Mouse (Mus musculus) large intestine, adult 2 months (tissue): ENCODE data around the gene Olfr812. TPM values are rescaled to one million over a fixed set of nuclear protein-coding genes. Genes with fewer than 3 reads are reported as not detected.
"Not testable (repeated sequence)": the region's sequence is repeated elsewhere in the genome, so short reads cannot be mapped to it uniquely, and the experiment has no call there.

Experiments used
- DNase-seq: peaks from one replicate; pipeline ENCODE4 v3.0.0-alpha.2; 2012; ENCODE audit warnings: low read depth, low spot score
- WGBS: fragments of 180-500 bp; shearing (Covaris S2); methylation state at CpG from one replicate; pipeline ENCODE4 v1.1.7; 2018; 5-methylcytosine and 5-hydroxymethylcytosine counted together
- polyA plus RNA-seq: library from polyadenylated mRNA; depleted of rRNA; stranded (reverse); fragments of >200 nt; gene quantifications from 2 replicates; pipeline ENCODE4 v1.2.3, GENCODE M21; 2012; rRNA removed

The Olfr812 gene
- not detected in 2 replicates for polyA plus RNA-seq

DNA sequence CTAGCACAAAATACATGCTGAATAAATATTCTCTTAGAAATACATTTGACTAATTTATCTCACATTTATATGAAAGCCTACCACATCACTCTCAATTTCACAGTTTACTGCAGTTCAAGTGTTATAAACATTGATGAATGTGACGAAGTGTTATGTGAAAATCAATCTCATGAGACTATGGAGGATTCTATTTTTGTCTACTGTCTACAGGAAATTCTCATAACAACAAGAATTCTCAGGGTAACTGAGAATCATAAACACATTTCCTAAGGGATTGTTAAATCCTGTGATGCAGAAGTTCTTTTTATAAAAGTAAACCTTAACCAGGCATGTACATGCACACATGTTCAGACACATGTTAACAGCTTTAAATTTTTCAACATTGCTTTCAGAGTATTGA is at the start of gene Olfr812:
Olfr812 (minus strand) TSS at position 101 of the 400 bp plus-strand sequence.
- WGBS = 24% methylated on average over 1 of the region's 1 CpGs
- DNase-seq = no peak

DNA sequence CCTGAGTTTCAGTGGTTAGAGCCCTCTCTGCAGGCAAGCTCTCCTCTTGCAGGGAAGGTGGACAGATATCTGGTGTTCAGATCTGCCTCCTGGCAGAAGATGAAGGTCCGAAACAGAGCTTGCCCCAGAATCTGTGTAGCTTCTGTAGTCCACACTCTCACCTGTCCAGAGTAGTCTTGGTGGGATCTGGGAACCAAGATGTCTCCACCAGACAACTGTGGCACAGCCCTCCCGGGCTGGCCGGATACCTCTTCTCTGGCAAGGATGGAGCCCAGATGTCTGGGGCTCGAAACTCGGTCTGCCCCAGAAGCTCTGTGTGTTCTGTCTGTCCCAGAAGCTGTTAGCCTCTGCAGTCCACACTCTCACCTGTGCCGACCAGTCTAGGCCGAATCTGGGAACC is 40.0 kb upstream of the Olfr812 start:
- 92% methylated on average over 7 of the region's 7 CpGs for WGBS
- DNase-seq = no peak

DNA sequence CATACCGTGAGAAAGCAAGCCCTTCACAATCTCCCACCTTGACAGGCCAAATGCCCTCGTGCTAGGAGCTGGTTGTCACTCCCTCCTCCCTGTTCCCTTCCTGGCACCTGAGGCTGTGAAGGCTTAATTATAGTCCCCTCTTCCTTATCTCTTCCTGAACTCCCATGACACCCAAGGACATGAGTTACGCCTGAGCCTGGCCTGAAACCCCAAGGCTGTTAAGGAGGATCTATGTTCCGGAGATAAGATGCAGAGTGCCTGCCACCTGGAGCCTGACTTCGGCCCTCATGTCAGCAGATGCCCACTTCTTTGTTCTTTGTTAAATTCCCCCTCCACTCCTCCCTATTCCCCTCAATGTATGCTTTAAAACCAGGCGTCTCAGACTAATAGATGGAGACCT is 39.6 kb upstream of the Olfr812 start:
- 70% methylated on average over 6 of the region's 6 CpGs for WGBS

DNA sequence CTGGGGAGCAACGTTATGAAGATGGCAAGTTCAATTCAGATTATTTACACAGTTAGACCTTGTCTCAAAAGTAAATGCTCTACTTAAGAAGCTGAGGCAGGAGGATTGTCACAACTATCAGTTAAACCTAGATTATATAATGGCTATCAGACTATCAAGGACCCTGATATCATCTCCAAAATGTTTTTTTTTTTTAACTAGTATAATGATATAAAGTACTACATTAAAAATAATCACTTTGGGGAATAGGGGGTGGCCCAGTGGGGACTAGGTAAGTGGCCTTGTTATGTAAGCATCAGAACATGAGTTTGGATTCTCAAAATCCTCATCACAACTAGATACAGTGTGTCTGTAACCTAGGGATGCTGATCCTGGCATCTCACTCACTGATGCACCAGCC is 33.9 kb upstream of the Olfr812 start, which contains the start of gene Olfr814:
Olfr814 (minus strand) TSS at position 101 of the 400 bp plus-strand sequence.
- WGBS = 38% methylated on average over 1 of the region's 1 CpGs
- DNase-seq = not testable (repeated sequence)

More for the DNA sequence above, 39.6 kb upstream of the Olfr812 start:
- not testable (repeated sequence) for DNase-seq

DNA sequence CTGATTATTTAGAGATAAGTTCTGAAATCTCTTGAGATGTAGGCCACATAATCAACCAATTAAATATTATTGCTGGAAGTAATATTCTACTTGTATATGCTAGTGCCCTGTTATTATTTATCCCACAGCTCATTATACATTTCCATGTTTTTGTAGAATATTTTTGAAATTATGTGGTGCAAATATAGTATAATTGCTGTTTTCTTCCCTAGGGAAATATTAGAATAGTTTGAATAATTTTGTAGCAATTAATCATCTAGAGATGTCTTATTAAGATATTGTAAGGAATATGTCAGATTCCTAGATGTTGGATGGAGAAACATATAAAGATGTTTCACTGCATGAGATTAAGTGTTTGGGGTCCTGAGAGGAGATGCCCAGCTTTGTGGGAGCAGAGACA is 9.2 kb upstream of the Olfr812 start, which contains the start of gene Olfr813:
Olfr813 (plus strand) TSS at position 301 of the 400 bp plus-strand sequence.
- DNase-seq = no peak

DNA sequence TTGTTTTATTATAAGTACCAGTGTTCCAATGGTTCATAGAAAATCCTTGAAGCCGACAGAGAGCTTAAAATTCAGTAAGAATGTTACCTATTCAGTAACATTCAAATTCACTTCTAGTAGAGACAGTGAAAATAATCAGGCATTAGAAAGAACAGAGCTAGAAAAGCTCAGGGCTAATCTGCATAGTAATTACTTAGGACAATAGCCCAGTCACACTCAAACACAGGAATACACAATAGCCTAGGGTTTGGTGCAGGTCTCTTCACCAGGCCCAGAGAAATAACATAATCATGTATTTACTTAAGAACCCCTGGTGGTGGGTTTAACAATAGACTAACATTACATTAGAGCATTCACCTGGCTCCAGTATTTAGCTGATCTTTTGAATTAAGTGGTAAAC is 1.4 kb upstream of the Olfr812 start:
- WGBS = 70% methylated on average over 1 of the region's 1 CpGs
- no peak for DNase-seq

DNA sequence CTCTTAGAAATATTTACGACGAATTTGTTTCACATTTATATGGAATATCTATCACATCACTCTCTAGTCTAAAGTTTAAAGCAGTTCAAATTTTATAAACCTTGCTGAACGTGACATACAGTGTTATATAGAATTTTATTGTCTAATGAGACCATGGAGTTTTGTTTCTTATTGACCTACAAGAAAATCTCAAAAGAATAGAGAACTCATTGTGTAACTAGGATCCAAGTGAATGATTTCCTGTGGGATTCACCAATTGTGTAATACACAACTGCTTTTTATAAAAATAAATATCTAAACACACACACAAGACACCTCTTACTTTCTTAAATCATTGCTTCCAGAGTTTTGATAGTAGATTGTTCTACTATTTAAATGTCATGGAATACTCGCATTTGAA is 41.6 kb downstream of the Olfr812 start, which contains the start of gene Olfr811:
Olfr811 (minus strand) TSS at position 101 of the 400 bp plus-strand sequence.
- 72% methylated on average over 4 of the region's 4 CpGs for WGBS
- no peak for DNase-seq

DNA sequence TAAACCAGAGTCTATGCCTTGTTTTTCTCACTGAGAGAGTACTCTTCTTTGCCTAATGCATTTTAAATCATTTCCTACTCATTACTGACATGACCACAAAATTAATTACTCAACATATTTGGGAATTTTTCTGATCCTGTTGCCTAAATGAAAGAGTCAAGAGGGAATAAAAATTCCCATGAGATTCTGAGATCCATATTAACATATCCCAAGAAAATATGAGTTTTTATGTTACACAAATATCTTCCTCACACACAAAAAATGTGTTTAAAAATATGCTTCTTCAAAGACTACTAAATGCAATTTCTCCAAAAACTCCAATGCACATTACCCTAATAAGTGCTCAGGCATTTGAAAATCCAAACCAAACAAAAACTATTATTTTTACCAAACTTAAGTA is 51.1 kb downstream of the Olfr812 start, which contains the start of gene Olfr810:
Olfr810 (minus strand) TSS at position 101 of the 400 bp plus-strand sequence.
- DNase-seq = no peak

Other genes with a start within 250 kb of the Olfr812 start
- gene Olfr796, start 233.5 kb downstream of the Olfr812 start, polyA plus RNA-seq = not detected in 2 replicates
- not detected in 2 replicates for gene Olfr798, start 218.2 kb downstream of the Olfr812 start, polyA plus RNA-seq
- not detected in 2 replicates for gene Olfr799, start 208.6 kb downstream of the Olfr812 start, polyA plus RNA-seq
- not detected in 2 replicates for gene Olfr800, start 188.4 kb downstream of the Olfr812 start, polyA plus RNA-seq
- not detected in 2 replicates for gene Olfr801, start 172.2 kb downstream of the Olfr812 start, polyA plus RNA-seq
- gene Olfr802, start 157.9 kb downstream of the Olfr812 start, polyA plus RNA-seq = not detected in 2 replicates
- gene Olfr803, start 151.8 kb downstream of the Olfr812 start, polyA plus RNA-seq = not detected in 2 replicates
- gene Olfr804, start 142.9 kb downstream of the Olfr812 start, polyA plus RNA-seq = not detected in 2 replicates
- gene Olfr805, start 116.7 kb downstream of the Olfr812 start, polyA plus RNA-seq = not detected in 2 replicates
- not detected in 2 replicates for gene Olfr806, start 104.2 kb downstream of the Olfr812 start, polyA plus RNA-seq
- gene Olfr807, start 88.3 kb downstream of the Olfr812 start, polyA plus RNA-seq = not detected in 2 replicates
- gene Olfr808, start 80.6 kb downstream of the Olfr812 start, polyA plus RNA-seq = not detected in 2 replicates
- not detected in 2 replicates for gene Olfr809, start 71.5 kb downstream of the Olfr812 start, polyA plus RNA-seq
- not detected in 2 replicates for gene Olfr810, start 51.2 kb downstream of the Olfr812 start, polyA plus RNA-seq
- not detected in 2 replicates for gene Olfr811, start 41.7 kb downstream of the Olfr812 start, polyA plus RNA-seq
- not detected in 2 replicates for gene Olfr813, start 9.3 kb upstream of the Olfr812 start, polyA plus RNA-seq
- not detected in 2 replicates for gene Olfr814, start 33.8 kb upstream of the Olfr812 start, polyA plus RNA-seq
- not detected in 2 replicates for gene Olfr815, start 59.8 kb upstream of the Olfr812 start, polyA plus RNA-seq
- not detected in 2 replicates for gene Olfr816, start 69.5 kb upstream of the Olfr812 start, polyA plus RNA-seq
- gene Olfr818, start 103.0 kb upstream of the Olfr812 start, polyA plus RNA-seq = not detected in 2 replicates
- gene Olfr819, start 121.2 kb upstream of the Olfr812 start, polyA plus RNA-seq = not detected in 2 replicates
- gene Olfr247, start 130.0 kb upstream of the Olfr812 start, polyA plus RNA-seq = not detected in 2 replicates
- gene Gm10310, start 139.0 kb upstream of the Olfr812 start, polyA plus RNA-seq = not detected in 2 replicates
- not detected in 2 replicates for gene Olfr820, start 166.5 kb upstream of the Olfr812 start, polyA plus RNA-seq
- not detected in 2 replicates for gene Olfr821, start 184.3 kb upstream of the Olfr812 start, polyA plus RNA-seq
- not detected in 2 replicates for gene Olfr822, start 225.1 kb upstream of the Olfr812 start, polyA plus RNA-seq